Mouse (Mus musculus): Measurements from ENCODE around the gene Stat5b.

The Stat5b gene

GRCm38 (mm10) chr11:100839523-100839922 lies 11.0 kb downstream of the Stat5b start:
- in situ Hi-C loops (cut with MboI): no loop called here

GRCm38 (mm10) chr11:100838894-100839293 lies 11.6 kb downstream of the Stat5b start:
- in situ Hi-C loops (cut with MboI): no loop called here

GRCm38 (mm10) chr11:100836923-100837702 lies 13.4 kb downstream of the Stat5b start:
- in situ Hi-C loops (cut with MboI): no loop called here

GRCm38 (mm10) chr11:100833466-100833865 lies 17.1 kb downstream of the Stat5b start:
- in situ Hi-C loops (cut with MboI): no loop called here

GRCm38 (mm10) chr11:100831396-100831795 lies 19.1 kb downstream of the Stat5b start:
- in situ Hi-C loops (cut with MboI): no loop called here

GRCm38 (mm10) chr11:100829691-100830090 lies 20.8 kb downstream of the Stat5b start:
- in situ Hi-C loops (cut with MboI): no loop called here

- in situ Hi-C loops (cut with MboI): no loop called here
These were observed 21.8 kb downstream of the Stat5b start for GRCm38 (mm10) chr11:100828676-100829151.

- in situ Hi-C loops (cut with MboI): no loop called here
These were observed 24.2 kb downstream of the Stat5b start for GRCm38 (mm10) chr11:100826161-100826866.

- in situ Hi-C loops (cut with MboI): no loop called here
These were observed 25.1 kb downstream of the Stat5b start for GRCm38 (mm10) chr11:100825451-100825850.

GRCm38 (mm10) chr11:100824496-100824895 lies 26.0 kb downstream of the Stat5b start:
- in situ Hi-C loops (cut with MboI): no loop called here

DNA sequence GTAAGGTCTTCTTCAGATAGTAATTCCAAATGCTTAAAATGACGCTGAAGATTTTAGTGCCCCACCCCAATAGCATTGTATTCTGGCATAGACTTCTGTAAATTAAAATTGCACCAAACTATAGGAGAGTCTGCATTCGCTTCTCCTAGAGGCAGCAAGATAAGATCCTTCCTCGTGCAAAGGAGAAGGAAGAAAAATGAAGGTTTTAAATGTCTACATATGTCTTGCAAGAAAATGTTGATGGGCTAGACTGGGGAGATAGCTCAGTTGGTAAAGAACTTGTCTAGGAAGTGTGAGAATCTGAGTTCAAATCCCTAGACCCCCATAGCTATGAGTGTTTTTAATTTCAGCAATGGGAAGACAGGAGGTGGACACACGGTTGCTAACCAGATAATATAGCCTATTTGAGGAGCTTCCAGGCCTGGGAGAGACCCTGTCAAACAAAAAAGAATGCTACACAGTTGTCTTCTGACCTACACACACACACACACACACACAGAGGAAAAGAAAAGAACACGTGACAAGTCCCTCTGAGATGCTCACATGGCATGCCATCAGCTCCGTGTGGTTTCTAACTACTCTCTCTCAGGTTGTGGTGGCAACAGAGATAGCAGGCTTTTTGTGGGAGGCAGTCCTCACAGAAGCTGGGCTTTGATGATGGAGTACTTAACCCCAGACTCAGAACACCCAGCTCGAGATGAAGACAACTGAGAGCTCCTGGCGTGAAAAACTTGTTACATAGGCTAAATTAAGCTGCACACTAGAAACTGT lies 26.8 kb downstream of the Stat5b start:
- in situ Hi-C loops (cut with MboI): no loop called here

- in situ Hi-C loops (cut with MboI): no loop called here
These were observed 28.2 kb downstream of the Stat5b start for GRCm38 (mm10) chr11:100822365-100822764.

DNA sequence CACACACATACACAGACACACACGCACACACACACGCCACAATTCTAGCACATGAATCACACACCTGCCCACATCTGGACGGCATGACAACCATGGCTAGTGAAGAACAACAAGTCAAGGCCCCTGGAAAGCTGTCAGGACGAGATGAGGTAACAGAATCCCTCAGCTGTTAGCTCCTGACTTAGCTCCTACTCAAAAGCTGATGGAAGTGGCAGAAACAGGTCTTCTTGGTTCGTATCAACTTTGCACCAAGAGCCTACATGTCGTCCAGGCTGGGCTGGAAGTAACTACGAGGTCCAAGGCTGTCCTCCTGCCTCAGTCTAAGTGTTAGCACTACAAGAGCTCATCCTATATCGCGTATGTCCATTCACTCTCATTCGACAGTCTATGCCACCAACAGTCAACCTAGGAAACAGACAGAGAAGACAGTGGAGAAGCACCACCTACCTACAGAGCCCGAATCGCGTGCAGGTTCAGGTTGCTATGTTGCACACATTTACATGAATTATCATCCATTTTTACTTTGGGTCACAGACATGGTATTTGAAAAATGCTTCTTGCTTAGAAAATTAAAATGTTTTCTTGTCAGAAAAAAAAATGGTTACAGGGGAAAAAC lies 28.8 kb downstream of the Stat5b start:
- in situ Hi-C loops (cut with MboI): no loop called here

GRCm38 (mm10) chr11:100820047-100820446 lies 30.5 kb downstream of the Stat5b start:
- in situ Hi-C loops (cut with MboI): no loop called here

DNA sequence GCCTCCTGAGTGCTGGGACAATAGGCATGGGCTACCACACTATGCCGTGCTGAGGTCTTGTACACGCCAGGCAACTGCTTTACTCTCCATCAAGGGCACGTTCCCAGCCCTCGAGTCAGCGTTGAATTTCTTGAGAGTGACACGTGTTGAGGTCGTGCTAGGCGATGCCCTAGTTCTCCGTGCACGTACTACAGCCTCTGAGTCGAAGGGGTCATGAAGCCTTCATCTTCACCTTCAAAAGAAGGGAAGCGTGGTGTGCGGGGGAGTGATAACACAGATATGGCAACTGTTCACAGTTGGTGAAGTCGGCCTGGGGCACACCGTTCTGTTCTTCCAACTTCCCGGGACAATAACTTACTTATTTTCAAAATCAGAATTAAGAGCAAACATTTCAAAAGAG lies 30.9 kb downstream of the Stat5b start:
- in situ Hi-C loops (cut with MboI): no loop called here

GRCm38 (mm10) chr11:100819048-100819447 lies 31.5 kb downstream of the Stat5b start:
- in situ Hi-C loops (cut with MboI): no loop called here

DNA sequence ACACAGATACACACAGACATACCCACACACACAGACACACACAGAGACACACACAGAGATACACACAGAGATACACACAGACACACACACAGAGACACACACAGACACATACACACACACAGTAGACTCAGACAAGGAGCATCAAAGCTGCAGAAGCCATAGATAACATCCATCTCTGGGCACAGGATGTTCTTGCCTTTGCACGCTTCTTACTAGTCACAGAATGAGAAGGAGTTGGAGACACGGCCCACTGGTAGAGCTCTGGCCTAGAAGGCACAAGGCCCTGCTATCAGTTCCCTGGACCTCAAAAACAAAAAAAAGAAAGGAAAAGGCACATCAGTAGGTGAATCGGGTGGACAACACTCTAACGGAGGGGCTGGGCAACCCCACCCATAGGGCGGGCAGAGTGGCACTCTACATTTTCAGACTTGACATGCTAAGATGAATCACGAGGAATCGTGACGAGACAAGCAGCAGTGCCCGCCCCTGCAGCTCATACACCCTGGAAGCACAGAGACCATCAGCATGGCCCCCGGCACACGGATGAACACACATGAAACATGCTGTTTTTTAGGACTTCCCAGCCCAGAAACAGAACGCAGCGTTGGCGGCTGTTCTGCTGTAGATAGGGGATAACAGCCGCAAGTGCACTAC lies 32.0 kb downstream of the Stat5b start:
- in situ Hi-C loops (cut with MboI): no loop called here

DNA sequence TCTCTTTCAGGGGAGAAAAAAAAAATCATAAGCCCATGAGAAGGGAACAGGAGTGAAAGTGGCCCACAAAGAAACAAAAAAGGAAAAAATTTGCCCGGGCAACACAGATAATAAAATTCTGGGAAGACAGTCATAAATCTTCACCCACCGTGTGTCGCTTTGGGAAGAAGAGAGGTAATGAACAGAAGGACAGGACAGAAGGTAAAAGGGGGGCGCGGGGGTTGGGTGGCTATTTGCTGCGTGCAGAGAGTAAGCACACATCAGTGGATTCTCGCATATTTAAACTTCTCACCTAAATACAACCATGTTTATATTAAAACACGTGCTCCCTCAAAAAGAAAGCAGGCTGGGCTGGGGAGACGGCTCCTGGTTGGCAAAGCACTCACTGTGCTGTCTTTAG lies 33.2 kb downstream of the Stat5b start:
- in situ Hi-C loops (cut with MboI): no loop called here

GRCm38 (mm10) chr11:100816801-100817200 lies 33.7 kb downstream of the Stat5b start:
- in situ Hi-C loops (cut with MboI): no loop called here

DNA sequence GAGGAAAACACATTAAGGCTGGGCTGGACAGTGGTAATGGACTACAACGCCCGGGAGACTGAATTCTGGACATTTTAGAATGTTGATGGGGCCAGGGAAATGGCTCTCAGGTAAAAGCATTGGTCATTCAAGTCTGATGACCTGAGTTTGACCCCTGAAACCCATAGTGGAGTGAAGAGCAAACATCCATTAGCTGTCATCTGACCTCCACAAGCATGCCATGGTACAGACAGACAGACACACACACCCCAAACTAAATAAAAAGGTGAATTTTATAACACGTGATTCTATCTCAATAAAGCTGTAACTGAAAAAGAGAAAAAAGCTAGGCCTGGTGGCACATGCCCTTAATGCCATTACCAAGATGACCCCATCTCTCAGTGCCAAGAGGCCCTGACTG lies 34.2 kb downstream of the Stat5b start:
- in situ Hi-C loops (cut with MboI): no loop called here

DNA sequence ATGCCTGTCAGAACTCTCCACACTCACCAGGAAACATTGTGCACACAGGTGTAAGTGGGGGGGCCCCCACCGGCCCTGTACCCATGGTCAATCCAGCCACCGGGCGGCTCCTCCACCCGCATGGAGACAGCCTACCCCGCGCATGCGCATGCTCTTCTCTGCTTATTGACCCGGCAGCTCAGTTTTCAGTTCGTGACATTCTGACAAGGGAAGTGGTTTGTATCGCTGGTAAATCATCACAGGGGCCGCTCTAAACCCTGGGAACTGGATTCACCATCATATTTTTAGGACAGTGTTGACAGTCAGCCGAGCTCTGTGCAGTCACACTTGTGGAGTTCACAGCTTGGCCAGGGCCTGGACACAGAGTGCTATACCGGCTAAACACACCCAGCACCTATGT lies 36.0 kb downstream of the Stat5b start:
- in situ Hi-C loops (cut with MboI): no loop called here
